Mouse (Mus musculus): ENCODE measurements around the gene Usp3. TPM values are rescaled to one million over a fixed set of nuclear protein-coding genes. Genes with fewer than 3 reads are reported as not detected.

Gene Usp3
- polyA plus RNA-seq, 1 experiment from 2014 or later: 110 TPM

GRCm38 (mm10) chr9:66513150-66513549 is 79.8 kb downstream of the Usp3 start:
- Histone ChIP-seq H3K4me3 (no peak overlapping the region), H3K9me3 (no peaks in the 10 kb centered on the region), H3K27me3 (no peaks in the 10 kb centered on the region), H3K4me1 (peaks cover 31% of the 10 kb centered on the region), H3K36me3 (peaks cover 50% of the 10 kb centered on the region), H3K9ac (replicated peaks) (no peak overlapping the region), H3K27ac (replicated peaks) (peak overlapping the region; percentile 97), H3K4me2 (replicated peaks) (no peak overlapping the region)
- ATAC-seq (replicated peaks): no peak

GRCm38 (mm10) chr9:66512351-66512671 is 80.6 kb downstream of the Usp3 start:
- Histone ChIP-seq H3K9me3 (no peaks in the 10 kb centered on the region), H3K27me3 (no peaks in the 10 kb centered on the region), H3K4me2 (replicated peaks) (peak overlapping the region; percentile 94), H3K9ac (replicated peaks) (peak overlapping the region; percentile 80), H3K4me1 (peaks cover 31% of the 10 kb centered on the region), H3K36me3 (peaks cover 49% of the 10 kb centered on the region), H3K27ac (replicated peaks) (peak overlapping the region; percentile 97), H3K4me3 (peak overlapping the region; percentile 67)
- 2% methylated on average over 8 of the region's 8 CpGs for WGBS
- peak; percentile 81 for ATAC-seq (replicated peaks)

- Histone ChIP-seq H3K4me2 (replicated peaks) (peak overlapping the region; percentile 94), H3K27ac (replicated peaks) (peak overlapping the region; percentile 97), H3K9me3 (no peaks in the 10 kb centered on the region), H3K27me3 (no peaks in the 10 kb centered on the region), H3K9ac (replicated peaks) (peak overlapping the region; percentile 80), H3K4me3 (peak overlapping the region; percentile 67), H3K36me3 (peaks cover 44% of the 10 kb centered on the region), H3K4me1 (peaks cover 31% of the 10 kb centered on the region)
- peak; percentile 92 for ATAC-seq (replicated peaks)
- WGBS: under 1% methylated on average over 78 of the region's 78 CpGs
Observed at GRCm38 (mm10) chr9:66511580-66512350, 81.2 kb downstream of the Usp3 start.

GRCm38 (mm10) chr9:66510944-66511343 is 82.0 kb downstream of the Usp3 start:
- peak overlapping the region; percentile 97 for H3K27ac ChIP-seq (replicated peaks)
- WGBS: 4% methylated on average over 2 of the region's 2 CpGs
- H3K9me3 ChIP-seq: no peaks in the 10 kb centered on the region
- no peaks in the 10 kb centered on the region for H3K27me3 ChIP-seq
- H3K4me3 ChIP-seq: peak overlapping the region; percentile 67
- ATAC-seq (replicated peaks): no peak
- H3K36me3 ChIP-seq: peaks cover 38% of the 10 kb centered on the region
- H3K4me2 ChIP-seq (replicated peaks): peak overlapping the region; percentile 94
- peak overlapping the region; percentile 80 for H3K9ac ChIP-seq (replicated peaks)
- H3K4me1 ChIP-seq: peaks cover 35% of the 10 kb centered on the region

- WGBS: 53% methylated on average over 7 of the region's 7 CpGs
- Histone ChIP-seq H3K9me3 (no peaks in the 10 kb centered on the region), H3K9ac (replicated peaks) (peak overlapping the region; percentile 80; the same call in 1 of the 2 replicates), H3K27me3 (no peaks in the 10 kb centered on the region), H3K36me3 (peaks cover 34% of the 10 kb centered on the region), H3K27ac (replicated peaks) (peak overlapping the region; percentile 97), H3K4me1 (peaks cover 38% of the 10 kb centered on the region), H3K4me2 (replicated peaks) (peak overlapping the region; percentile 94), H3K4me3 (no peak overlapping the region)
- ATAC-seq (replicated peaks): no peak
Observed at GRCm38 (mm10) chr9:66510351-66510841, 82.5 kb downstream of the Usp3 start.

- Histone ChIP-seq H3K27ac (replicated peaks) (peak overlapping the region; percentile 51), H3K4me2 (replicated peaks) (no peak overlapping the region), H3K9me3 (no peaks in the 10 kb centered on the region), H3K27me3 (no peaks in the 10 kb centered on the region), H3K4me1 (peaks cover 44% of the 10 kb centered on the region), H3K36me3 (peaks cover 32% of the 10 kb centered on the region), H3K4me3 (no peak overlapping the region), H3K9ac (replicated peaks) (no peak overlapping the region)
- ATAC-seq (replicated peaks): no peak
- 67% methylated on average over 4 of the region's 4 CpGs for WGBS
Observed at GRCm38 (mm10) chr9:66508890-66509399, 84.0 kb downstream of the Usp3 start.

- ATAC-seq (replicated peaks): no peak
- Histone ChIP-seq H3K4me3 (no peak overlapping the region), H3K27ac (replicated peaks) (no peak overlapping the region; the same call in 1 of the 2 replicates), H3K27me3 (no peaks in the 10 kb centered on the region), H3K4me1 (peaks cover 34% of the 10 kb centered on the region), H3K9ac (replicated peaks) (no peak overlapping the region), H3K9me3 (no peaks in the 10 kb centered on the region), H3K36me3 (peaks cover 36% of the 10 kb centered on the region), H3K4me2 (replicated peaks) (no peak overlapping the region)
- WGBS: 88% methylated on average over 3 of the region's 3 CpGs
Observed at GRCm38 (mm10) chr9:66507684-66508083, 85.3 kb downstream of the Usp3 start.

GRCm38 (mm10) chr9:66506424-66506823 is 86.5 kb downstream of the Usp3 start:
- Histone ChIP-seq H3K9me3 (no peaks in the 10 kb centered on the region), H3K27me3 (no peaks in the 10 kb centered on the region), H3K4me1 (peaks cover 30% of the 10 kb centered on the region), H3K4me2 (replicated peaks) (no peak overlapping the region), H3K27ac (replicated peaks) (peak overlapping the region; percentile 66), H3K36me3 (peaks cover 48% of the 10 kb centered on the region), H3K9ac (replicated peaks) (no peak overlapping the region), H3K4me3 (no peak overlapping the region)
- no peak for ATAC-seq (replicated peaks)

- ATAC-seq (replicated peaks): peak; percentile 78
- no peaks in the 10 kb centered on the region for H3K27me3 ChIP-seq
- no peak overlapping the region for H3K4me3 ChIP-seq
- H3K36me3 ChIP-seq: peaks cover 53% of the 10 kb centered on the region
- no peaks in the 10 kb centered on the region for H3K9me3 ChIP-seq
- H3K4me2 ChIP-seq (replicated peaks): no peak overlapping the region
- 3% methylated on average over 4 of the region's 4 CpGs for WGBS
- peaks cover 29% of the 10 kb centered on the region for H3K4me1 ChIP-seq
- no peak overlapping the region for H3K9ac ChIP-seq (replicated peaks)
- H3K27ac ChIP-seq (replicated peaks): peak overlapping the region; percentile 66
Observed at GRCm38 (mm10) chr9:66506011-66506410, 86.9 kb downstream of the Usp3 start.

- no peaks in the 10 kb centered on the region for H3K9me3 ChIP-seq
- H3K4me2 ChIP-seq (replicated peaks): no peak overlapping the region
- H3K9ac ChIP-seq (replicated peaks): peak overlapping the region; percentile 0; the same call in 1 of the 2 replicates
- peak overlapping the region; percentile 66 for H3K27ac ChIP-seq (replicated peaks)
- H3K4me1 ChIP-seq: peaks cover 23% of the 10 kb centered on the region
- H3K36me3 ChIP-seq: peaks cover 58% of the 10 kb centered on the region
- H3K27me3 ChIP-seq: no peaks in the 10 kb centered on the region
- WGBS: 30% methylated on average over 9 of the region's 9 CpGs
- no peak; the same call in 1 of the 2 replicates for ATAC-seq (replicated peaks)
- H3K4me3 ChIP-seq: no peak overlapping the region
Observed at GRCm38 (mm10) chr9:66505141-66505917, 87.6 kb downstream of the Usp3 start.

GRCm38 (mm10) chr9:66504518-66504917 is 88.4 kb downstream of the Usp3 start:
- Histone ChIP-seq H3K4me3 (no peak overlapping the region), H3K27ac (replicated peaks) (peak overlapping the region; percentile 66), H3K4me1 (peaks cover 14% of the 10 kb centered on the region), H3K4me2 (replicated peaks) (no peak overlapping the region), H3K9me3 (no peaks in the 10 kb centered on the region), H3K27me3 (no peaks in the 10 kb centered on the region), H3K36me3 (peaks cover 62% of the 10 kb centered on the region), H3K9ac (replicated peaks) (no peak overlapping the region)
- ATAC-seq (replicated peaks): no peak
- 88% methylated on average over 13 of the region's 13 CpGs for WGBS

- no peaks in the 10 kb centered on the region for H3K9me3 ChIP-seq
- no peak overlapping the region for H3K9ac ChIP-seq (replicated peaks)
- H3K27me3 ChIP-seq: no peaks in the 10 kb centered on the region
- H3K27ac ChIP-seq (replicated peaks): 0 out of 2 replicates have a peak overlapping the region, but pooled peaks have one; percentile 34
- H3K4me1 ChIP-seq: peaks cover 13% of the 10 kb centered on the region
- peaks cover 59% of the 10 kb centered on the region for H3K36me3 ChIP-seq
- H3K4me3 ChIP-seq: no peak overlapping the region
- no peak overlapping the region for H3K4me2 ChIP-seq (replicated peaks)
- ATAC-seq (replicated peaks): no peak
- WGBS: 88% methylated on average over 4 of the region's 4 CpGs
Observed at GRCm38 (mm10) chr9:66503879-66504411, 89.0 kb downstream of the Usp3 start.

All from forebrain, embryonic 15.5 days (tissue).